Mouse (Mus musculus): ENCODE results near the gene Cdsn.

- TF ChIP-seq CTCF (IDR thresholded peaks at IDR 0.05; ENCODE audit: control insufficient read depth, insufficient read depth, low read length) (no peak), POLR2A (IDR thresholded peaks at IDR 0.05; ENCODE audit: borderline replicate concordance, control insufficient read depth, low read depth, low read length) (no peak)
Measured at GRCm38 (mm10) chr17:35597399-35597798, 45.5 kb downstream of the Cdsn start.
